Mouse (Mus musculus): Measurements from ENCODE around the gene Arhgap42.
A peak's percentile ranks its signal among the peaks of the same experiment; 100 is the strongest.

The Arhgap42 gene

DNA sequence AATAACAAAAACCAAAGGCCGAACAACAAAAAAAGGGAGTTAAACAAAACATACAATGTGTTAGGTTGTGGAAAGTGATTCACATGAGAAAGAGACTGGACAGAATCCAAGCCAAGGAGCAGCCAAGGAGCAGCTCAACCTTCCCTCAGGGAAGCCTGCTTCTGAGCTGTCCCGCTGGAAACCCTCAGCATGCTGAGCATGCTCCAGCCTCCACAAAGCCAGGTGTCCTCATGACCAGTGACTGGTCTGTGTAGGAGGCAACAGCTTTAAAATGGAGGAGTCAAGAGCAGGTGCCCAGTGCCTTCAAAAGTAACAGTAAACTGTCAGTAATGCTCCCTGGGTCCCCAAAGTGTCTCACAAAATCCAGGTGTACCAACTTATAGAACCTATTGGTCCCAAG lies 28.4 kb downstream of the Arhgap42 start:
- DNase-seq (ENCODE audit: low spot score) = no peak

DNA sequence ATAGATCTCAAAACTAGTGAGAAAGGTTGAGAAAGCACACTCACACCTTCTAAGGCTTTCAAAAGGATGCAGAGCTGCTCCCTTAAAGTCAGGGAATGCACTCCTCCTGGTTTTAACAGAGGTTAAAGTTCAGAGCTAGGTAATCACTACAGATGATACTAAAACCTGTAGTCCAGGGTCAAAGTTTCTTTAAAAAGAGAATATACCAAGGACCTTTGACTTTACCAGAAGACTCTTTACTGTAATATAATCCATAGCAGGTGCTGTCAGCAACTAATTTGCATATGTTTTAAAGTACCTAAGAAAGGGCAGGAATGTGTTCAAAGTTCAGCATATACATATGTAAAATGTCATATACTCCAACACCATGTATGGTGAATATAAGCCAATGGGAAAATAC lies 30.7 kb downstream of the Arhgap42 start:
- no peak for DNase-seq (ENCODE audit: low spot score)

DNA sequence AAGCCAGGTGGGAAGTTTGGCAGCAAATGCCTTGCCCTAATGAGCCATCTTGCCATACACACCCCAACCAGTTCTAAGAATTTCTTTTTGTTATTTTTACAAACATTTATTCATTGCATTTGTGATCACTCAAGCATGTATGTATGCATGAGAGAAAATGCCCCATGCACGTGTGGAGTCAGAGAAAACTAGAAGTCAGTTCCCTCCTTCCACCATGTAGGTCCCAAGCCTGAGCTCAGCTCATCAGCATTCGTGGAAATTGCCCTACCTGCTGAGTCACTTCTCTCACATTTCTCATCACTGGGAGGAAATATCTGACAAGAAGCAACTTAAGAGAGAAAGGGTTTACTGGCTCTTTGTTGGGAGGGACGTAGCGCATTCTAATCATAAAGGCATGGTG lies 31.6 kb downstream of the Arhgap42 start:
- DNase-seq (ENCODE audit: low spot score) = no peak

DNA sequence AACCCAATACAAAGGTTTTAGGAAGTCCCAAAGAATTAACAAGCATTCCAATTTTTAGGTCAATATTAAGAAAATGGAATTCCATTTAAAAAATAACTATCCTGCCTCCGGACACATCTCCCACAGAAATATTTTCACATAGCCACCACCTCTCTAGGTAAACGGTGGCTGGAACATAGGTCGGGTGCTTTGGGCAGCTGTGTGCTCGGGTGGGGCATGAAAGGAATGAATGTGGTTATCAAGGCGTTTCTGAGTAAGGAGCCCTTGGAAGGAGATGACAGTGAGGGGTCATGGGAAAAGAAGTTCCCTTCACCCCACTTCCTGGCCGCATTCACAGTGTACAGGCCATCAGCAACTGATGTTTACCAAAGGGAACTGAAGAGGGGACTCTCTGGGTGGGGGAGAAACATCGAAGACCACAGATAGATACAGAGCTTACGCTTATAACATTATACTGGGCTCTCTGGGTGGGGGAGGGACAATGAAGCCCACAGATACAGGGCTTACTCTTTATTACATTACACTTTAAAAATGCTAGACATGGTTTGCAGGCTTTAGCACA lies 38.0 kb downstream of the Arhgap42 start:
- DNase-seq (ENCODE audit: low spot score) = no peak

DNA sequence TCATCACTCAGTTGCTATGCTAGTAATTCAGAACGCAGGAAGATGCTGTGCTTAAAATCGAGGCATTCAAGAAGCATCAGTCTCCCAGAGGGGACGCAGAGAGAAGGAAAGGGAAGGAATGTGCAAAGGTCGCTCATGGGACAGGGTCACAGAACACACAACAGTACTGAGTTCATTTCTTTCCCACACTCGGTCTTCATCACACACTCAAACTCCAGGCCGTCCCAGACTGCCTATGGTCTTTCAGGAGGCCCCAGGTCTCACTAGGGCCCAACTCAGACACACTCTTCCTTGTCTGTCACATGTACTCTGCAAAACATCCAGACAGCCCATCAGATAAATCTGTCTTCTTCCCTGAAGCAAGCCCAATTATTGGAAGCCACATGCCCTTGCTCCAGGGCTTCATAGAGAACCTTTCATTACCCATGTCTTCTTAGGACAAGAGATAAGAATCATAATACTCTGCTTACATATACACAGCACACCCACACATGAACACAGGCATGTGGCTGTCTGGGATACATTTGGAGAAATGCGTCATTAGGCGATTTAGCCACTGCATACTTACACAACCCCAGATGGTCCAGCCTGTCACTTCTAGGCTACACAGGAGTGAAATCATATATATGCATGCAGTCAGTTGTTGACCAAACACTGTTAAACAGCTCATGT lies 39.6 kb downstream of the Arhgap42 start:
- peak; percentile 61 for DNase-seq (ENCODE audit: low spot score)

DNA sequence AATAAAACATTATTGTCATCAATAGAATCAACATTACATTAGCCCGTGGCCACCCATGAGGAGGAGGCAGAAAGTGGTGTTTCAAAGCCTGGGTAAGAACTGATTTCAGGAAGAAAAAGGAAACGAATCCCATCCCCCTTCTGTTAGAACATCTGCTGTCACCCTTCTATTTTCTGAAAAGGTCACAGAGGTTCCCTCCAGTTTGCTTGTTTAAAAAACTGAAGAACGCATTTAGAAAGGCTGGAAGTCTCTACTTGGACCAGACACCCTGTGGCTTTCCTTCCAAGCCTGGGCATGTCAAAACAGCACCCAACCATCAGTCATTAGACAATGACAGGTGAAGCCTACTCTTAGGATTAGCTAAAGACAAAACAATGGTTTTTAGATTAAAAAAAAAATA lies 40.3 kb downstream of the Arhgap42 start:
- peak; percentile 45 for DNase-seq (ENCODE audit: low spot score)

DNA sequence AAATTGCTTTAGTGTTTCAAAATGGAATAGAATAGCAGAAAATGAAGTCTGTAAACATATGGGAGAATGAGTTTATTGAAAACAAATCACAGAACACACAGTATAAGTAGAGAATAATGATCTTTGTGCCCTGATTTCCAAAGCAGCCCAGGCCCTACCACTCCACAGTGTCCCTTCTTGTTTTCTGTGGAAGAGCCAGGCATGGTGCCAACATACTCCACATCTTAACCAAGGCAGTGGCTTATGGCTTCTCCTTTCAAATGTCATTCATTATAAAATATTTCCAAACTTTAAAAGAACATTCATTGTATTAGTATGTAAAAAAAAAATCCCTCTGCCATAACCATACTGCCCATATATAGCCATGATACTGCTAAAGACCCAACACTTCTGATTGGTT lies 42.9 kb downstream of the Arhgap42 start:
- no peak for DNase-seq (ENCODE audit: low spot score)

DNA sequence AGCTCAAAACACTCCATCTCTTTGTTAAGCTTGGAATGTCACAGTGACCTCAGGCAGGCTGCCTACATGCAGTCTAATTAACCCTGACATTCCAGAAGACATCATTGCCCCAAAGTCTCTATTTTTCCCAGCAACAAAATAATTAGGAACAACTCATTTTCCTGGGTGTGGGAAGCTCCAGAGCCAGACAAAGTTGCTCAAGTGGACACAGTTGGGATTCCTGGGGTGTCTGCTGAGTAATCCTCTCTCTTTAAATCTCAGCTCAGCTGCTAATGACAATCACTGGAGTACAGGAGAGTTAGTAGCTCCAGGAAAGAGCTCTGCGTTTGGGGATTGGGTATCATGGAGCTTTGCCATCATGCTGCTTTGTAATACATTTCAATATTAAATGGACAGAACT lies 44.4 kb downstream of the Arhgap42 start:
- DNase-seq (ENCODE audit: low spot score) = no peak

DNA sequence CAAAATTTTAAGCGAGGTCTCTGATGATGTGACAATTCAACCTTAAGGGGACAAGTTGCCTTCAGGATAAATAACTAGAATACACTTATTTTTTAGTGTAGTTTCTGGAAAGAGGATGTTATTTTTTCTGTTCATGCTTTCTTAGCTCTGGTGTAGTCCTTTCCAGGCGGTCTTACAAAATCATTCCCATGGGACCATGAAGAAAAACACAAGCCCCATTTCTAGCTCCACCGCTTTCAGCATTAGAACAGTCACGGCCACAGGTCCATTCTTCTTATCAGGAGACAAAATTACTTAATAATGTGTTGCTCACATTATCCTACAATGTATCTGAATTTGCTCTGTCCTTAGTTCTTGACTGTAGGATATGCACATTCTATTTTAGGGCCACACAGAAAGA lies 46.2 kb downstream of the Arhgap42 start:
- DNase-seq (ENCODE audit: low spot score) = no peak

DNA sequence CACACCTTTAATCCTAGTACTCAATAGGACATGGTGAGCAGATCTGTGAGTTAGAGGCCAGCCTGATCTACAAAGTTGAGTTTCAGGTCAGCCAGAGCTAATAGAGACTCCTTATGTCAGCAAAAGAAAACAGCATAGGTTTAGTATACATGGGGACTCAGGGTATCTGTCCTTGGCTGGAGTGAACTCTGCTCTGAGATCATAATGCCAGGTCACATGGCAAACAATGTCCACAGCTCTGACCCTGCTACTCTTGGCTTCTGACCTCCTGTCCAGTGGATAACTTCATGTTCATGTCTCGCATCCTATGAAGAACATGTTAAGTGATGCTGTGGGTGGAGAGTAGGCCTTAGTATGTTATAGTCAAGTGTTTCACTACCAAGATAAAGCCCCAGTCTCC lies 48.1 kb downstream of the Arhgap42 start:
- DNase-seq (ENCODE audit: low spot score) = no peak

DNA sequence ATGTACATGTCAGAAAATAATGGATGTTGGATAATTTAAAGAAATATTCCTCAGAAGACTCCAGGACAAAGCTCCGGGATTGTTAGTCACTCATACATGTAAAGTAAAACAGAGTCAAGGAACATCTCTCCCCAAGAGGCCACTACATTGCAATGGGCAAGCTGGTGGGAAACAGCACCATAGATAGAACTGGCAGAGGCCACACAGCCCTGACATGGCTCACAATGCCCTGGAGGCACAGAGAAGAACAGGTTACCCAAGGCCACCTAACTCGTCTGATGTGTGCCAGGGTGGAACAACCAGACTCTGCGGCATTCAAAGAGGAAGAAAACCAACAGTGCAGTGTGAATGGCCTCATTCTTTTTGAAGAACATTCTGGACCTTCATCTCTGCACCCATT lies 50.7 kb downstream of the Arhgap42 start:
- no peak for DNase-seq (ENCODE audit: low spot score)

DNA sequence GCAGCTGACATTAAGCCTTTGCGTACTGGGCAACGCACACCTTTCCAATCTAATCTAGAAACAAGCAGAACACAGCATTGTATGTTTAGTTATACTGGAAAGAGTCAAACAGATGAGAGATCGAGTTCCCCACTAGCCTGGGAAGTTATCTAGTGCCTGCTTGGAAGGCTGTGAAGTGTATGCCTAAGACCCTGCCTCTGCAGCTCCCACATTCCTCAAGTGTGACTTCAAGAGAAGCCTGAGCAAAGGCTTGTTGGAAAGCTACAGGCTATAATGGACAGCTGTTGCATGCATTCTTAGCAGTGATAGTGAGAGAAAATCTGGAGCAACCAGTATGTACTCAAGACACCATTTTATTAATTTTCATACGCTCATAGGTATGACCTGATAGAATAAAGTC lies 61.2 kb downstream of the Arhgap42 start:
- DNase-seq (ENCODE audit: low spot score) = no peak

DNA sequence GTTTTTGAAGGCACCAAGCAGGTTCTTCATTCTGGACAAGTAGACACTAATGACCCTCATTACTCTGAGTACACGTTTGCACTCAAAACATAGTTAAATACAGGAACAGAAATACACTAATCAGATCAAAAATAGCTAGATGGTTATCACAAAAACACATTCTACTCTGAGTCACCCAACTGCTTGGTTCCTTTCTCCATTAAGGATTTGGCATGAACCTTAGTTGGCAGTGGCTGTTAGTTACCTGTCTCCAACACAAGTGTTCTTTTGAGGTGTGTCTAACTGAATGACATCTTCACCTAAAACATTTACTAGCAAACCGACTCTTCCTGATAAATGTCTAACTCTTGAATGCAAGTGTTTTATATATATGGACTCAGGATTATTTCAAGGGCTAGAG lies 64.0 kb downstream of the Arhgap42 start:
- DNase-seq (ENCODE audit: low spot score) = no peak

DNA sequence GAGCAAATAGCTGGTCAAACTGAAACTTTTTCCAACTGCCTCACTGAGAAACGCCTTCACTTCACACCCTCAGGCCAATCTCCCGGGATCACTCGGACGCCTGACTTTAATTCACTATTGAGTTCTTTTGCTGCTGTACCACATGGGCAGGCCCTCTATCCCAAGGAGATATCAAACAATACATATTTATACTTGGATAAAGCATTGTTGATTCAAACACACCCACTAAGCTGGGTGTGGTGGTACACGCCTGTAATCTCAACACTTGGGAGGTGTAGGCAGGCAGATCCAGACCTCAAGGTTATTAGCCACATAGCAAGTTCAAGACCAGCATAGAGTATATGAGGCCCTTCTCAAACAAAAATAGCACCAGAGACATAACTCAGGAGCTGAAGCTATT lies 64.7 kb downstream of the Arhgap42 start:
- no peak for DNase-seq (ENCODE audit: low spot score)

DNA sequence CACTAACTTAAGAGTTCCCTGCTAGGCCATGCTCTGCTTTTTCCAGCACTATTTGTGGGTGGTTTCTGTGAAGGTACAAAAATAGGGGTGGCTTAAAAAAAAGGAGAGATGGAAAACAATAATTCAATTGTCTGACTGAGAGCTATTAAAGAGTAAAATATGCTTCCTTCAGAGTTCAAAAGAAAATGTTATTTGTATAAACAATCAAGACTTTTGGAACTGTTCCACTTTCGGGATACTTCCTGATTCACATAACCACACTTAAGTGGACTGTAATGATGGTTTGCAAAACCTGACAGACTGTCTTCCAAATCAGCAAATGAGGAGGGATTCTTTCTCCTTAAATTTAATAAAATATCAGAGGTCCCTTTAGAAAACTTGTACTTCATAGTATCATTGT lies 65.8 kb downstream of the Arhgap42 start:
- DNase-seq (ENCODE audit: low spot score) = no peak

DNA sequence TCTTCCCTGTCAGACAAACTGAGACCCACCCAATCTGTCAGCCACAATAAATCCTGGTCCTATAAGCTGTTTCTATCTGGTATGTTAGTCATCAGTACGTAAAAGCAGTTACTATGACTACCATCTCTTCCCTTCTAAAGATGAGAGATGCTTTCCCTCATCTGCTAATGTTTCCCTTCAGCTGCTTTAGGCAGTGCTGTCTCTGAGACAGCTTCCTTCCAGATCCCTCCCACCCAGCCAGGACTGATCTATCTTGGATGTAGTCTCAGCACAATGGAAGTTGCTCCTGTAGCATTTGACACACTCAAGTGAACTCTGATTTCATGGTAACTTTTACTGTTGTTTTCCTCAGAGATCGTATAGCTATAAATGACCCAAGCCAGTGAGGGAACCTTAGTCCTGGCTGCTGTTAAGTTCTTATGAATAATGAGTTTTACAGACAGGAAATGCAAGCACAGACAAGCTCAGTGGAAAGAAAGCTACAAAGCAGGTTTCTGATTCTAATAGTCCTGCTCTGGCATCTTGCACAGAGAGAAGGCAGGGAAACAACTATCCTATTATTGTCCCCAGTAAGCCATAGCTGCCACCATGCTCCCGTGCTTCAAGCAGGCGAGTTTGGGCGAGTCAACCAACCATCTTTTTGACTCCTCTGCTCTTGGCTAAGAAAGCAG lies 67.6 kb downstream of the Arhgap42 start:
- no peak for DNase-seq (ENCODE audit: low spot score)

DNA sequence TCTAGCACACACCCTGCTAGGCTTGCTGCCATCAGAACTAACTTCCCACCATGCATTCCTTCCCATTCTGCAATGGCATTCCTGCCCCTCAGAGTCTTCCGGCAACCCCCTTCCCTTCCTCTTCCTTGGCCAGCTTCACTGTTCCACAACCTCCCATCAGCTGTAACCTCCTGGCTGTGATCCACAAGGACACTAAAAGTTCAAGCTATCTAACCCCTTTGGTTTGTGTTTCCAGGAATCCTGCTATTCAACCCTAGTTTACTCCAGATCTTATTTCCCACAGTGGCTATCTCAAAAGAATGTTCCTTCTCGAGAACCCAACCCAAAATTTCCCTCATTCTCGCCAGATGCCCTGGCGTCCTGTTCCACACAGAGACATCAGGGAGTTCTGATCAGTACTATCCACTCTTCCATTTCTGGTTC lies 73.2 kb downstream of the Arhgap42 start:
- no peak for DNase-seq (ENCODE audit: low spot score)

DNA sequence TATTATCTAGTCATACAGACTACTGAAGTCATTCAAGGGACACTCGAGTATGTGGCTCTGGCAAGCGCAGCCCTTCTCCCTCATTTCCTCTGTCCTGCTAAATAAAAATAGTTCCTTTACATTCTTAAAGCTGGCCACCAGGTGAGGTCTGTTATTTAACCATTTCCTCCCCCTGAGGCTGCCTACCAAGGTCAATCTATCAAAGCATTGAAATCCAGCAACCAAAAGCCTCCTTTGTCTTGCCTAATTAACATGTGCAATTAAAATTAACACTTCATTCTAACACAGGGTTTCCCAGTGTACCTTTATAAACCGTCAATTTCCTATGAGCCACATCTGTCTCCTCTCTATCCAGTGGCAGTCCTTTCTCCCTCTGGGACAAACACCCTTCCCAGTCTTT lies 78.2 kb downstream of the Arhgap42 start:
- DNase-seq (ENCODE audit: low spot score) = no peak

DNA sequence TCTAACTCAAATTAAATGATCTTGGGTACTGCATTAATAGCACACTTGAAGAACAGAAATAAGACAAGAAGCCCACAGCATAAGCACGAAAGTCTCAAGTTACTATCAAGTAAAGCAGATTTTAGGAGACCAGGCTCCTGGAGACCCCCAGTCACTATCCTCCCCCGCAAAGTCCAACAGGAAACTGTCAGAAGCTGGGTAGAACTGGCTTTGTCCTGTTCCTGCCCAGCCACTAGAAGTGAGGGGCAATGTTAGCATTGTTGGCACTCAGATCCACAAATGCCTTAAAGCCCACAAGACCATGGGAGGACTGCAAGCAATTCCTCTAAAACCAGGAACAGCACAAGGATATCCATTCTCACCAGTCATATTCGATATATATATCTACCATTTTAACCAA lies 80.7 kb downstream of the Arhgap42 start:
- no peak for DNase-seq (ENCODE audit: low spot score)

DNA sequence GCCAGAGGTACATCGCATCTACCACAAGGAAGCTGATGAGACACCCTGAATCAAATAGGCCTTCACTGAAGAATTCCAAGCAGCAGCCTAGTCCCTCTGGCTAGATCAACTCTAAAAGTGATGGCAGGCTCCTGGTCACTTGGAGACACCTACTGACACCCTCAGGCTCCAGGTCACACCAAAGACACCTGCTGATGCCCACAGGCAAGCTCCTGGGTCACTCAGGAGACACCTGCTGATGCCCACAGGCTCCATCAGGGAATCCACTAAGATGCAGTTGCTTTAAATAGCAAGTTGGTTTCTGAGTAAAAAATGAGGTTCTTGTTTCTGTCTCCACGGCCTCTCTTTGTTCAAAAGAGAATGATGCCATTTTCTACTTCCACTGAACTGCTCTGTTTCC lies 81.5 kb downstream of the Arhgap42 start:
- DNase-seq (ENCODE audit: low spot score) = no peak

DNA sequence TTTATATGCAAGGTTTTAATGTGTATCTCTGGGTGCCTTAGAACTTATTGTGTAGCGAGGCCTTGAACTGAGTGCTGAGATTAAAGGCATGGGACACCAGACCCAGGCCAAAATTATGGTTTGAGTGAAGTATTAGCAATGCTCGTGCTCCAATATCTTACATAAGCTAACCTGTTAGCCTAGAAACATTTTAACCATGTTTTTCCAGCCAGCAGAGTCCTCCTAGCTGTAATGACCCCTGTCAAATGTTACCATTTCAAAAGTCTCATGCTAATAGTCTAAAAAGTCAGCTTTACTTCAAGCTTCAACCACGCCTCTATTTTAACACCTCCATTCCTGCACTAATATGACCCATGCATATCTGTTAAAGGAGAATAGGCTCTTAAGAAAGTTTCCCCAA lies 84.3 kb downstream of the Arhgap42 start:
- no peak for DNase-seq (ENCODE audit: low spot score)

DNA sequence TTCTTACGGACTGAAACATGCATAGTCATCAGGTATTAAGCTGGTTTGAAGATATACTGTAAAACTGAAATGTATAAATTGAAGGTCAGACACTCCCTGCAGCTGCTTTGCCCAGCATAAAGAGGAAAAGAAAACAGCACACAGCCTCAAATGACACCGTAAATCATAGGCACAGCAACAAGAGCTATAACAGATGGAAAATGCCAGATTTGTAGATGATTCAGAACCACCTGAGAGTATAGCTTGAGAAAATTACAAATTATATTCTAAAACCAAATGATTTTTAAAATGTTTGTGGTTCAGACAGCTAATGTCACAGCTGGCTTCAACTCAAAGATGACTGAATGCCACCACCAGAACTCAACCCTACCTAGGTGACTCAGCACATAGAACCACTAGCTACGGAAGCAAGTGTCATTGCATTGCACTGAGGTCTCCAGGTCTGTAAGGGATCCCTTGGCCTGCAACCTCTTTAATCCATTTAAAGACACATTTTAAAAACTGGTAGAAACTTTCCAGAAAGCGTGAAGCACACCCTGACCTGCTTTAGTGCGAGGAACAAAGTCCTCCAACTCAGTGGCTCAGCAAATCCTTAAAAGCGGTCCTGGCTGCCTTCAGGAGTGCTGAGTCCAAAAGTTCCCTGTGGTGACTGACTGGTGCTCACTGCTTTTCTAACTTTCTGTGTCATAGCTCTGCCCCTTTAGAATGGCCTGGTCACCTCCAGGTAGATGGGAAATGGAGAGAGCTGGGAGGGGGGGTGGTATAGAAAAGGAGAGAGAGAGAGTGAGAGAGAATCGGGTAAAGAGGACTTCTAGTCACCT lies 94.4 kb downstream of the Arhgap42 start:
- DNase-seq (ENCODE audit: low spot score) = no peak

DNA sequence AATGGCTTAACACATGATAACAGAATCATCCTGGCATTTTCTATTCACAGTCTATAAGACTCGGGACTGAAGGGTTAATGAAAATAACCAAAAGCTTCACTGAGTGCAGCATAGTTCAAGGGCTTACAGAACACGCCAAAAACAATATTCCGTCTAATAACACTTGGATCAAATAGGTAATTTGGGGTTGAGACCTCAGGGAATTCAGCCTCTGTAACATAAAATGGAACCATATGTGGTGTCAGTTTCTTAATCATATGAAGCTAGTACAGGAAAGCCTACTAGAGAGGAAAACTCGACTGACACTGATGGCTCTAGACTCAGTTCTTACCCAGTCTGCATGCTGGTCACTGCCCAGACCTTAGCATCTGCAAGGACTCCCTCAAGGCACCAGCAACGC lies 95.8 kb downstream of the Arhgap42 start:
- peak; percentile 36 for DNase-seq (ENCODE audit: low spot score)

Measured in embryo, embryonic 10 days (tissue).